Mouse (Mus musculus) liver, postnatal 0 days (tissue): ENCODE measurements at regions not wholly inside any gene's neighbourhood (a gene's known extent, or its start where the extent isn't known, plus 50 kb on each side); places are given as distances from the start of the nearest gene placed in this dataset.

Experiments used
- ATAC-seq: fragments of 200-750 bp; cut with Nextera tagmentation; 2 replicates; pipeline ENCODE4 v1.8.0; 2017; ENCODE audit warnings: mild to moderate bottlenecking, moderate library complexity
- DNase-seq: peaks from one replicate; pipeline ENCODE4 v3.0.0-alpha.2; 2016
- H3K27ac ChIP-seq: fragments of 300-500 bp; sonication (generic); 2 replicates; pipeline ENCODE4 v1.5.1; 2014; ENCODE audit warnings: antibody characterized with exemption, moderate library complexity, mild to moderate bottlenecking, low read depth
- H3K27me3 ChIP-seq: fragments of 300-500 bp; sonication (generic); 2 replicates; pipeline ENCODE4 v1.6.1; 2014; ENCODE audit warnings: low read length, control low read depth, mixed read lengths; ENCODE audit not compliant: insufficient read depth
- H3K36me3 ChIP-seq: fragments of 300-500 bp; sonication (generic); replicated peaks from 2 replicates; pipeline ENCODE4 v1.6.1; 2014; ENCODE audit warnings: mild to moderate bottlenecking, control low read depth, low read length, moderate library complexity, mixed read lengths; ENCODE audit not compliant: insufficient read depth
- H3K4me1 ChIP-seq: fragments of 300-500 bp; sonication (generic); 2 replicates; pipeline ENCODE4 v1.6.1; 2014; ENCODE audit warnings: antibody characterized with exemption, mild to moderate bottlenecking, control low read depth; ENCODE audit not compliant: insufficient read depth
- H3K4me2 ChIP-seq: fragments of 300-500 bp; sonication (generic); 2 replicates; pipeline ENCODE4 v1.6.1; 2014; ENCODE audit warnings: low read depth, mild to moderate bottlenecking, low read length, moderate library complexity, mixed read lengths
- H3K4me3 ChIP-seq: fragments of 300-500 bp; sonication (generic); 2 replicates; pipeline ENCODE4 v1.5.1; 2014; ENCODE audit warnings: low read depth, low read length
- H3K9ac ChIP-seq: fragments of 300-500 bp; sonication (generic); replicated peaks from 2 replicates; pipeline ENCODE4 v1.6.1; 2014; ENCODE audit warnings: mild to moderate bottlenecking, moderate library complexity
- H3K9me3 ChIP-seq: fragments of 300-500 bp; sonication (generic); 2 replicates; pipeline ENCODE4 v1.6.1; 2016; ENCODE audit warnings: mild to moderate bottlenecking, control low read depth, low read length, mixed read lengths
- CTCF ChIP-seq: sonication (generic); IDR thresholded peaks from 2 replicates; pipeline ENCODE4 v1.5.1; 2016; ENCODE audit warnings: antibody characterized with exemption, low read depth
- EP300 ChIP-seq: IDR thresholded peaks from 2 replicates; pipeline ENCODE4 v1.6.1; 2016; ENCODE audit warnings: antibody characterized with exemption, low read depth, mild to moderate bottlenecking
- WGBS: fragments of 180-500 bp; shearing (Covaris S2); extraction: QIAGEN DNeasy Blood & Tissue Kit; methylation state at CpG from one replicate; pipeline ENCODE4 v1.1.7; 2014; ENCODE audit not compliant: insufficient replicate concordance; 5-methylcytosine and 5-hydroxymethylcytosine counted together

- no peak for ATAC-seq
- 62% methylated on average over 6 of the region's 6 CpGs for WGBS
- H3K9me3 ChIP-seq = no peaks in the 10 kb centered on the region
Measured at GRCm38 (mm10) chr3:149566853-149567252, 576.5 kb upstream of the Adgrl2 start.

DNA sequence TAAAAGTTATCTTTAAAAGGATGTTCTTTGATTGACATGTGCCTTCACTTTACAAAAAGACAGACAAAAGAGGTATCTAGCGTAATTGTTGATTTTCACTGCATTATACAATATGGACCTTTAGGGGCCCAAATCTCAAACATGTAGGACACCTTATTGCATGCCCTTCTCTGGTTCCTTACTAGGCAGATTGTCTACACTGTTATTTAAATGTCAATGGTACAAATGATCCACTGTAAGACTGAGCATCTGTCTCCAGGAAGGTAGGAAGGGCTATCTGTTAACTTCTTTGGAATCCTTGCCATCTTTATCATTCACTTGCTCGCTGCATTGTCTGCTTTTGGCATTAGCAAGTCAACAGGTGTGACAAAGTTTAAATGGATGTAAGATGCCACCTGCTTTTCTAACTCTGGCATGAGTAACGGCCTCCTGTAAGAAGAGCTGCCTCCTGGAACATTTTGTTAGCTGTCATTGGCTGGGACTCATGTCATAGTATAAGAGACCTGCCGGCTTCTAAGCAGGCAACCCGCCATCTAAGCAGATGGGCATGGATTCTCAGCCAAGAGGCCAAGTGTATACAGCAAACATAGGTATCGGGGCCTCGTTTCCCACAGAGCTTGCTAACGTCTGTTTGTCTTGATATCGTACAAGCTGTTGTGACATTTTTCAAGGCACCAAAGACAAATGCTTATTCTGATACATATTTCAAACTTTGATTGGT, 560.0 kb upstream of the Adgrl2 start:
- Histone ChIP-seq H3K4me2 (no peak overlapping the region), H3K9ac (no peak overlapping the region), H3K27me3 (no peaks in the 10 kb centered on the region), H3K4me1 (no peaks in the 10 kb centered on the region), H3K27ac (no peak overlapping the region), H3K4me3 (no peak overlapping the region), H3K9me3 (no peaks in the 10 kb centered on the region), H3K36me3 (no peaks in the 10 kb centered on the region)
- TF ChIP-seq CTCF = no peak
- no peak for TF ChIP-seq EP300
- WGBS = 78% methylated on average over 9 of the region's 9 CpGs
- no peak for DNase-seq
- no peak for ATAC-seq

More at GRCm38 (mm10) chr3:149566853-149567252, 576.5 kb upstream of the Adgrl2 start:
- no peak overlapping the region for H3K27ac ChIP-seq
- H3K4me1 ChIP-seq = no peaks in the 10 kb centered on the region
- H3K27me3 ChIP-seq = no peaks in the 10 kb centered on the region
- TF ChIP-seq EP300 (no peak), CTCF (no peak)
- H3K4me2 ChIP-seq = no peak overlapping the region
- no peak overlapping the region for H3K9ac ChIP-seq
- H3K36me3 ChIP-seq = no peaks in the 10 kb centered on the region
- no peak for DNase-seq
- H3K4me3 ChIP-seq = no peak overlapping the region

DNA sequence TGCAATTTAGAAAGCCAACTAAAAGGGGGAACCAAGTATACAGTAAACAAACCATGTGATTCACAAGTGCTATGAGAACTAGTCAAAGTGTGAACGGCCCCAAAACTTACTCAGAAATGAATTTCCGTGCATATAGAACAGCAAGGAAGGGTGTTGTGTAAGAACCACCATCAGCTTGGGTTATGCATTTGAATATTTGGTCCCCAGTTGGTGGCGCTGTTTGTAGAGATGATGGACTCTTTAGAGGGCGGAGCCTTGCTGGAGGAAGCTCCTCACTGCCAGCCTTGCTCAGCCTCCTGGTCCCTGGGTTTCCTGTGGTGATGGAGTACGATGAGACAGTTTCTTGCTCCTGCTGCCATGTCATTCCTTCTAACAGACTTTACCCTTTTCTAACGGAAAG, 556.7 kb upstream of the Adgrl2 start:
- no peaks in the 10 kb centered on the region for H3K36me3 ChIP-seq
- no peak overlapping the region for H3K4me3 ChIP-seq
- DNase-seq = peak; percentile 58
- no peaks in the 10 kb centered on the region for H3K27me3 ChIP-seq
- 0 out of 2 replicates have a peak, but pooled peaks have one; percentile 36 for ATAC-seq
- H3K9ac ChIP-seq = no peak overlapping the region
- no peaks in the 10 kb centered on the region for H3K4me1 ChIP-seq
- WGBS = 53% methylated on average over 6 of the region's 6 CpGs
- H3K27ac ChIP-seq = no peak overlapping the region
- TF ChIP-seq CTCF (peak; percentile 45), EP300 (no peak)
- H3K9me3 ChIP-seq = no peaks in the 10 kb centered on the region
- H3K4me2 ChIP-seq = no peak overlapping the region

GRCm38 (mm10) chr3:149546256-149546655, 555.9 kb upstream of the Adgrl2 start:
- H3K4me1 ChIP-seq = no peaks in the 10 kb centered on the region
- H3K27me3 ChIP-seq = no peaks in the 10 kb centered on the region
- H3K27ac ChIP-seq = no peak overlapping the region
- no peak overlapping the region for H3K9ac ChIP-seq
- no peak overlapping the region for H3K4me3 ChIP-seq
- H3K4me2 ChIP-seq = no peak overlapping the region
- 0 out of 2 replicates have a peak, but pooled peaks have one; percentile 13 for ATAC-seq
- DNase-seq = no peak
- no peak for TF ChIP-seq EP300
- no peak for TF ChIP-seq CTCF
- H3K9me3 ChIP-seq = no peaks in the 10 kb centered on the region
- 56% methylated on average over 10 of the region's 10 CpGs for WGBS
- H3K36me3 ChIP-seq = no peaks in the 10 kb centered on the region

- WGBS = 72% methylated on average over 4 of the region's 4 CpGs
- Histone ChIP-seq H3K9me3 (no peaks in the 10 kb centered on the region), H3K9ac (no peak overlapping the region), H3K27ac (no peak overlapping the region), H3K4me1 (no peaks in the 10 kb centered on the region), H3K27me3 (no peaks in the 10 kb centered on the region), H3K4me3 (no peak overlapping the region), H3K4me2 (no peak overlapping the region), H3K36me3 (no peaks in the 10 kb centered on the region)
- ATAC-seq = no peak
- TF ChIP-seq EP300 (no peak), CTCF (no peak)
- no peak for DNase-seq
Measured at GRCm38 (mm10) chr3:149534183-149534582, 543.8 kb upstream of the Adgrl2 start.

GRCm38 (mm10) chr3:149530026-149530607, 539.8 kb upstream of the Adgrl2 start:
- H3K4me2 ChIP-seq = no peak overlapping the region
- no peaks in the 10 kb centered on the region for H3K9me3 ChIP-seq
- no peak for TF ChIP-seq EP300
- no peak for TF ChIP-seq CTCF
- 78% methylated on average over 13 of the region's 13 CpGs for WGBS
- no peaks in the 10 kb centered on the region for H3K36me3 ChIP-seq
- no peak overlapping the region for H3K27ac ChIP-seq
- H3K9ac ChIP-seq = no peak overlapping the region
- no peak overlapping the region for H3K4me3 ChIP-seq
- ATAC-seq = no peak
- no peaks in the 10 kb centered on the region for H3K4me1 ChIP-seq
- no peak for DNase-seq
- H3K27me3 ChIP-seq = no peaks in the 10 kb centered on the region
